Mouse (Mus musculus) kidney, postnatal 10 days (tissue): ENCODE results near the gene Asna1.
A peak's percentile ranks its signal among the peaks of the same experiment; 100 is the strongest.

ENCODE experiments used
- DNase-seq: peaks from one replicate; pipeline ENCODE4 v3.0.0; 2021; ENCODE audit warnings: mixed read lengths

The Asna1 gene

GRCm38 (mm10) chr8:85034764-85035163, 9.7 kb upstream of the Asna1 start:
- peak; percentile 86 for DNase-seq

- DNase-seq, result no peak
These were observed 8.8 kb upstream of the Asna1 start for GRCm38 (mm10) chr8:85033867-85034266.

GRCm38 (mm10) chr8:85032622-85033311, 7.7 kb upstream of the Asna1 start:
- no peak for DNase-seq

- DNase-seq, result no peak
These were observed 4.2 kb upstream of the Asna1 start for GRCm38 (mm10) chr8:85029271-85029670.

- DNase-seq, result no peak
These were observed 2.8 kb upstream of the Asna1 start for GRCm38 (mm10) chr8:85027922-85028321.

GRCm38 (mm10) chr8:85027516-85027855, 2.4 kb upstream of the Asna1 start:
- DNase-seq, result peak; percentile 34

GRCm38 (mm10) chr8:85026670-85027515, 1.8 kb upstream of the Asna1 start, which contains the start of gene Trir:
TSS of gene Trir (plus strand) at chr8:85026823.
- DNase-seq, result peak; percentile 98

- no peak for DNase-seq
These were observed 1.2 kb downstream of the Asna1 start for GRCm38 (mm10) chr8:85023846-85024245.

GRCm38 (mm10) chr8:85021514-85022055, 3.5 kb downstream of the Asna1 start:
- no peak for DNase-seq

GRCm38 (mm10) chr8:85017209-85017608, 7.9 kb downstream of the Asna1 start:
- DNase-seq, result no peak

GRCm38 (mm10) chr8:85016724-85017123, 8.4 kb downstream of the Asna1 start:
- no peak for DNase-seq

GRCm38 (mm10) chr8:85014431-85014830, 10.7 kb downstream of the Asna1 start, which contains the start of gene Best2:
TSS of gene Best2 (minus strand) at chr8:85014531.
- no peak for DNase-seq

- DNase-seq, result peak; percentile 84
These were observed 11.7 kb downstream of the Asna1 start for GRCm38 (mm10) chr8:85013230-85013840.

- no peak for DNase-seq
These were observed 13.8 kb downstream of the Asna1 start for GRCm38 (mm10) chr8:85011242-85011641.

- peak; percentile 58 for DNase-seq
These were observed 17.4 kb downstream of the Asna1 start for GRCm38 (mm10) chr8:85007686-85008085.

- DNase-seq, result peak; percentile 94
These were observed 27.3 kb downstream of the Asna1 start for GRCm38 (mm10) chr8:84997649-84998295.

- DNase-seq, result no peak
These were observed 28.1 kb downstream of the Asna1 start for GRCm38 (mm10) chr8:84996978-84997377.

GRCm38 (mm10) chr8:84995680-84996079, 29.4 kb downstream of the Asna1 start:
- DNase-seq, result no peak

- no peak for DNase-seq
These were observed 30.7 kb downstream of the Asna1 start for GRCm38 (mm10) chr8:84994375-84994774.

GRCm38 (mm10) chr8:84990836-84991235, 34.2 kb downstream of the Asna1 start:
- peak; percentile 91 for DNase-seq

GRCm38 (mm10) chr8:84990349-84990748, 34.7 kb downstream of the Asna1 start, which contains the start of gene Hook2:
TSS of gene Hook2 (plus strand) at chr8:84990603.
- peak; percentile 99 for DNase-seq

GRCm38 (mm10) chr8:84989810-84990209, 35.3 kb downstream of the Asna1 start:
- peak; percentile 97 for DNase-seq

GRCm38 (mm10) chr8:84989311-84989731, 35.8 kb downstream of the Asna1 start:
- peak; percentile 84 for DNase-seq
